Mouse (Mus musculus): ENCODE data around the gene H2-K1. TPM values are rescaled to one million over a fixed set of nuclear protein-coding genes. Genes with fewer than 3 reads are reported as not detected.

H2-K1 gene
- total RNA-seq, 4 experiments from 2014 or later: 34.2 to 57.8 (median 46.1) TPM

GRCm38 (mm10) chr17:33982136-33982535 is 18.0 kb downstream of the H2-K1 start:
- peak in 1 of 2 experiments; percentile 37 for DNase-seq (ENCODE audit: low spot score in 2 of 2)

- DNase-seq (ENCODE audit: low spot score in 2 of 2): peak; percentile 82 to 90
Observed at GRCm38 (mm10) chr17:33981192-33981909, 18.8 kb downstream of the H2-K1 start.

GRCm38 (mm10) chr17:33980181-33981035 is 19.7 kb downstream of the H2-K1 start:
- no peak for DNase-seq (ENCODE audit: low spot score in 2 of 2)

GRCm38 (mm10) chr17:33979512-33980050 is 20.6 kb downstream of the H2-K1 start:
- DNase-seq (ENCODE audit: low spot score in 2 of 2): no peak

GRCm38 (mm10) chr17:33978631-33979031 is 21.5 kb downstream of the H2-K1 start:
- DNase-seq (ENCODE audit: low spot score in 2 of 2): peak; percentile 74 to 82

GRCm38 (mm10) chr17:33977861-33978557 is 22.1 kb downstream of the H2-K1 start:
- DNase-seq (ENCODE audit: low spot score in 2 of 2): no peak

- no peak for DNase-seq (ENCODE audit: low spot score in 2 of 2)
Observed at GRCm38 (mm10) chr17:33973572-33973971, 26.6 kb downstream of the H2-K1 start.

GRCm38 (mm10) chr17:33972691-33973090 is 27.5 kb downstream of the H2-K1 start:
- DNase-seq (ENCODE audit: low spot score in 2 of 2): no peak

- DNase-seq (ENCODE audit: low spot score in 2 of 2): no peak
Observed at GRCm38 (mm10) chr17:33969394-33969793, 30.8 kb downstream of the H2-K1 start.

GRCm38 (mm10) chr17:33968927-33969326 is 31.2 kb downstream of the H2-K1 start:
- DNase-seq (ENCODE audit: low spot score in 2 of 2): no peak

GRCm38 (mm10) chr17:33968489-33968888 is 31.7 kb downstream of the H2-K1 start:
- DNase-seq (ENCODE audit: low spot score in 2 of 2): peak; percentile 62 to 70

- DNase-seq (ENCODE audit: low spot score in 2 of 2): no peak
Observed at GRCm38 (mm10) chr17:33965846-33966550, 34.1 kb downstream of the H2-K1 start.

- DNase-seq (ENCODE audit: low spot score in 2 of 2): no peak
Observed at GRCm38 (mm10) chr17:33965082-33965845, 34.9 kb downstream of the H2-K1 start.

- DNase-seq (ENCODE audit: low spot score in 2 of 2): no peak
Observed at GRCm38 (mm10) chr17:33962876-33963275, 37.3 kb downstream of the H2-K1 start.

- DNase-seq (ENCODE audit: low spot score in 2 of 2): no peak
Observed at GRCm38 (mm10) chr17:33959948-33960347, 40.2 kb downstream of the H2-K1 start.

GRCm38 (mm10) chr17:33959135-33959534 is 41.0 kb downstream of the H2-K1 start:
- no peak for DNase-seq (ENCODE audit: low spot score in 2 of 2)

GRCm38 (mm10) chr17:33958451-33958850 is 41.7 kb downstream of the H2-K1 start:
- no peak for DNase-seq (ENCODE audit: low spot score in 2 of 2)

GRCm38 (mm10) chr17:33957493-33957892 is 42.7 kb downstream of the H2-K1 start:
- no peak for DNase-seq (ENCODE audit: low spot score in 2 of 2)

- no peak for DNase-seq (ENCODE audit: low spot score in 2 of 2)
Observed at GRCm38 (mm10) chr17:33956336-33956735, 43.8 kb downstream of the H2-K1 start.

- DNase-seq (ENCODE audit: low spot score in 2 of 2): peak; percentile 93 to 95
Observed at GRCm38 (mm10) chr17:33955555-33956214, 44.5 kb downstream of the H2-K1 start, which contains the start of the genes Vps52 and Rps18. Vps52 (plus strand) TSS chr17:33955812. Rps18 (minus strand) TSS chr17:33956001.
